Mouse (Mus musculus) ZHBTc4 (cell line): ENCODE measurements around the gene Odf3l2.

Experiments
- DNase-seq: peaks from one replicate; pipeline ENCODE4 v3.0.0-alpha.2; 2011; ENCODE audit warnings: low read depth, low spot score

Gene Odf3l2

DNA sequence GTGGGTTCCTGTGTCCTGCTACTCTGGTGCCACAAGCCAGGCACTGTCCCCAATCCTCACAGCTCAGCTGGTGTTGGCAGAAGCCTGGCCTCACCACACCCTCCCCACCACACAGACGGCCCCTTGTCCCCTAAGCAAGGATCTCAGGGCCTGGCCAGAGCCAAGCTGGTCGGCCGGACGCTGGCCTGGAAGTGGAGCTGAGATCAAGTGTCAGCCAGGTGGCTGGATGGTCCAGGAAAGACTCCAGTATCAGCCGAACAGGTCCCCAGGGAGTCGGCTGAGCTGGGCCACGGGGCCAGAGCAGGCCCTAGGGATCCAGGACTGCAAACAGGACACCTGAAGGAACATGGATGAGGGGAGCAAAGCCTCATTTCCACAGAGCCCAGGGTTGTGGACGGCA, at the start of gene Odf3l2:
Gene Odf3l2 (minus strand): TSS at position 28 of the 400 bp plus-strand sequence.
- DNase-seq: no peak

DNA sequence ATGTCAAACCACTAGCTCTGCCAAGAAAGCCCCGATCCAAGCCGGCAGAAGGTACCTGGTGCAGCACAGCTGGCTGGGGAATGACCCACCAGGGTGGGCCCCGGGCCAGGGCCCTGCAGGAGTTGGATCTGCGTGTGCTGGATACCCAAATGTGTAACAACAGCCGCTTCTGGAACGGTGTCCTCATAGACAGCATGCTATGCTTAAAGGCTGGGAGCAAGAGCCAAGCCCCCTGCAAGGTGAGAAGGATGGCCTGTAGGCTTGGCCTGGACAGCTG, 48.8 kb upstream of the Odf3l2 start:
- no peak for DNase-seq

DNA sequence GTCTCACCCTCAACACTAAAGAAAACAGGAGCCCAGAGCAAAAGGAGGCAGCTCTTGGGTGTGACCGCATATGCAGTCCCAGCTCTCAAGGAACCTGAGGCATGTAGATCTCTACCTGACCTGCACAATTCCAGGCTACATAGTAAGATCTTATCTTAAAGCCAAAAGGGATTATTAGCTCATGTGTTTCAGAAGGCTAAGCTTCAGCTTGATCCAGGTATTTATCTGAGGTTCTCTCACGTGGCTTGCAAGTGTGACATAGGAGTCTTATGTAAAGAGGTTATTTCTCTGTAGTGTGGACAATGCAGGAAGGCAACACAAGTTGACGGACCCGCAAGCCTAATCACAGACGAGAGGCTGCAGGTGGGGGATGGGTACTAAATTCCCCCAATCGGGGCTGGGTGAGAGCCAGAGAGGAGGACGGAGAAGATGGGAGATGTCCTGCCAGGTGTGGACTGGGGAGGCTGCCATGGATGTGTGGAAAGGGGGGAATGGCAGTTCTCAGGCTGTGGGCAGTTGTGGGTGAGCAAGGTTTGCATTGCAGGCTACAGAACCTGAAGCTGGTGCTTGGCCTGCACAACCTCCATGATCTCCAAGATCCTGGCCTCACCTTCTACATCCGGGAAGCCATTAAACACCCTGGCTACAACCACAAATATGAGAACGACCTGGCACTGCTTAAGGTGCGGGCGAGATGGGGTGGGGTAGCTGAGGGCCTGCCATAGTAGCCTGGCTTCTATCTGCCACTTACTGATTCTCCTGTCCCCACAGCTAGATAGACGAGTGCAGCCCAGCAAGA, 48.2 kb upstream of the Odf3l2 start:
- DNase-seq: no peak

DNA sequence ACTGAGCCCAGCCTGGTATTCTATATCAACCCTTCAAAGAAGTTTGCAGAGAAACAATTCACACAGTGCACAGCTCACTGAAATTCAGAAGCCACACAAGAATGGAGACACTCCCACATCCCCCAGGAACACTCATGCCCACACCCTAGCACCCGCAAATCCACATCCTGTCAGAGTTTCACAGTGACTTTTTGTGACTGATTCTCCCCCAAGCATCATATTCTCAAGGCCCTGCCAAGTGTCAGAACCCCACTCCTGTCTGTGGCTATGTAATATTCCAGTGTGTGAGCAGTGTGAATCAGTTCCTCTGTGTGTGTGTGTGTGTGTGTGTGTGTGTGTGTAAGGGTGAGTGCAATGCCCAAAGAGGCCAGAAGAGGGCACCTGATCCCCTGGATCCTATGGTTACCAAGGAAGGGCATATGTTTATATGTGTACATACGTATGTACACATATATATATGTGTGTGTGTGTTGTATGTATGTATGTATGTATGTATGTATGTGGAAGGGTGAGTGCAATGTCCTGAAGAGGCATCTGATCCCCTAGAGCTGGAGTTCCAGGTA, 46.5 kb upstream of the Odf3l2 start:
- DNase-seq: peak; percentile 74

DNA sequence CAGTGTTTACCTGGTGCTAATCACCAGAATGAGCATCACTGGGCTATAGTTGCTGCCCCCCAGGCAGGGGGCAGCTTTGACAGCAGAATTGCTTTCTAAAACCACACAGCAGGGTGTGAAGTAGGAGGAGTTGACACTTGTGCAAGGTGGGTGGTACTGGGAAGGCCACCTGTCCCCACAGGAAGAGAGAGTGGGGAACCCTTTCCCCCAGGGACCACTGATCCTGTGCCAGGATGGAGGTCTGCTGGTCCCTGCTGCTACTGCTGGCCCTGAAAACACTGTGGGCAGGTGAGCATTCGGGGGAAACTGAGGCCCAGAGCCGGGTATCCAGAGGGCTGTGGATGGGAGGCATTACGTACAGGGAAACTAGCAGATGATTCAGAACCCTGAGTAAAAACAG, 43.6 kb upstream of the Odf3l2 start:
- DNase-seq: no peak

DNA sequence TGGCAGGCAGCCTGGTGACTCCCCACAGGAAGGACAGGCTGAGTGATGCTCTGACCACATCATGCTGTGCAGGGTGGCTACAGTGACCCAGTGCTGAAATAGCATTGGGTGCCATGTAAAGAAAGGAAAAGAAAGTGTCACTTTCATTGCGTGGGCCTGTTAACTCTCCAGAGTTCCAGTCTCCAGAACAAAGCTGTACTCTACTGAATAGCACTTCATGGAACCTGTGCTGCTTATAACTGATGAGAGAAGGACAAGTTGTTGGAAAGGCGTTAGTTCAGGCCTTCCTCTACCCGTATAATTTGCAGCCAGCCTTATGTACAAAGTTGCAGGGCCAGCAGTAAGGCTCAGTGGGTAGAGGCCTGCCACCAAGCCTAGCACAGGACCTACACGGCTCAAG, 43.2 kb upstream of the Odf3l2 start, which contains the start of gene Gzmm:
Gene Gzmm (plus strand): TSS at position 301 of the 400 bp plus-strand sequence.
- DNase-seq: no peak

DNA sequence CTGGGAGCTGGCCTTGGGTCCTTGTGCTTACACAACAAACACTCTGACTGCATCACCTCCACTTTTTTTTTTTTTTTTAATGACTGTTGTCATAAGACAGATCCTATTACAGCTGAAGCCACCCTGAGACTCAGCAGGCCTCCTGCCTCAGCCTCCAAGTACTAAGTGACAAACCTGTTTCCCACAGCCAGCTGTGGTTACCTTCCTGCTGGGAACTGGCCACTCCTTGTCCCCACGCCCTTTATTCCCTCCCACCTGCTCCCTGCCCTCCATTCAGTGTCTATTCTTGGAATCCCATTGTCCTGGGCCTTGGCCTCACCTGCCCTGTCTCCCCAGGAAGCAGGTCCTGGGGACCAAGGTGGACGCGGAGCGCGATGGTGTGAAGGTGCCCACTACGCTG, 42.0 kb upstream of the Odf3l2 start:
- DNase-seq: peak; percentile 46

DNA sequence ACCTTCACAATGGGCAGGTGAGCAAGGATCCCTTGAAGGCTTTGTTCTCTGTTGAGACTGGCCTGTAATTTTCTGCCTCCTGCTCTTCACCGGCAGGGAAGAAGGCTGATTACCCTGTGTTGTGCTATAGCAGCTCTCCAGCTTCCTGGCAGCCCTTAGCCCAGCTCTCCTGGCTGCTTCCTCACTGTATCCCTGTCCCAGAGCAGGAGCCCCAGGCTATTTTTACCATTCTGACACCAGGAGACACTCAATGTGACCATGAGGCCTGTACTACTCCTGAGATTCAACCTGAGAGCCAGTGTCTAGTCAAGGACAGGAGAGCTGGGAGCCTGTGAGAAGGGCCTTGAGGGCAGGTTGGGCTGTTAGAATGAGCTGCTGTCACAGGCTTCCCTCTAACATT, 41.2 kb upstream of the Odf3l2 start:
- DNase-seq: no peak

DNA sequence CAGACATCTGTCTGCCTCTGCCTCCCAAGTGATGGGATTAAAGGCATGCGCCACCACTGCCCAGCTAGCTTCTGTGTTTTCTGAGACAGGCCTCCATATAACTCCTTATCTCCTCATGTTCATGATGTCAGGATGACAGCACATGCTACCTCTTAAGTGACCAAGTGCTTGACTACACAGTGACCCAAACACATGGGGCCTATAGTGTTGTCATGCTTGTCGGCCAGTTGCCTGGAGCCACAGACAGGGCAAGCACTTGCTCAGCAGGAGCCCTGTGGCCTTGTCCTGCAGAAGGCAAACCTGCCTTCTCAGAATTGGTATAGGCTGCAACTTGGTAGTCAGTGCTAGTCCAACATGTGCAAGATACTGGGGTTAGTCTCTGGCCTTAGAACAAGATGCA, 40.7 kb upstream of the Odf3l2 start:
- DNase-seq: no peak

DNA sequence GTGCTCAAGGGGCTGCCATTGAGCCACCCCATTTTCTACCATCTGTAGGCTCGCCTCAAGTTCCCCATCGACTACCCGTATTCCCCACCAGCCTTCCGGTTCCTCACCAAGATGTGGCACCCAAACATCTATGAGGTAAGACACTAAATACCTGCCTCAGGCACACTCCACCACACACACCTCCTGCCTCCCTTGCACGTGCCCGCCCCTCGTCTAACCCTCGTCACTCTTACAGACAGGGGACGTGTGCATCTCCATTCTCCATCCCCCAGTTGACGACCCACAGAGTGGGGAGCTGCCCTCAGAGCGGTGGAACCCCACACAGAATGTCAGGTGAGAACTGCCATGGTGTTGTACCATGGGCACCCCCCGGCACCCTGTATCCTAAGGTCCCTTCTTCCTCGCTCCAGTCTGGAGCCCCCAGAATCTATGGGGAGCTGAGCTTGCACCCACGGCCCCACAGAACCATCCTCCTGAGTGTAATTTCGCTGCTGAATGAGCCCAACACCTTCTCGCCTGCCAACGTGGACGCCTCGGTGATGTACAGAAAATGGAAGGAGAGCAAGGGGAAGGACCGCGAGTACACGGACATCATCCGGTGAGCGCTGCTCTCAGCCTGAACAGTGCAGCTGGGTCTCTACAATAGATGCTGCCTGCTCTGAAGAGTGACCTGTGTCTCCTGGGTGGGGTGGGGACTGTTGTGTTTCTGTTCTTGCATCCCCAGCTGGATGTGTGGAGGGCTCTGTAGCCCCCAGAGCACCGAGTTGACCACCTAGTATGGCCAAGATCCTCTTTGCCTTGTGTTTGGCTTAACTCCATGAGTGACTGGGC, 39.4 kb upstream of the Odf3l2 start:
- no peak for DNase-seq

DNA sequence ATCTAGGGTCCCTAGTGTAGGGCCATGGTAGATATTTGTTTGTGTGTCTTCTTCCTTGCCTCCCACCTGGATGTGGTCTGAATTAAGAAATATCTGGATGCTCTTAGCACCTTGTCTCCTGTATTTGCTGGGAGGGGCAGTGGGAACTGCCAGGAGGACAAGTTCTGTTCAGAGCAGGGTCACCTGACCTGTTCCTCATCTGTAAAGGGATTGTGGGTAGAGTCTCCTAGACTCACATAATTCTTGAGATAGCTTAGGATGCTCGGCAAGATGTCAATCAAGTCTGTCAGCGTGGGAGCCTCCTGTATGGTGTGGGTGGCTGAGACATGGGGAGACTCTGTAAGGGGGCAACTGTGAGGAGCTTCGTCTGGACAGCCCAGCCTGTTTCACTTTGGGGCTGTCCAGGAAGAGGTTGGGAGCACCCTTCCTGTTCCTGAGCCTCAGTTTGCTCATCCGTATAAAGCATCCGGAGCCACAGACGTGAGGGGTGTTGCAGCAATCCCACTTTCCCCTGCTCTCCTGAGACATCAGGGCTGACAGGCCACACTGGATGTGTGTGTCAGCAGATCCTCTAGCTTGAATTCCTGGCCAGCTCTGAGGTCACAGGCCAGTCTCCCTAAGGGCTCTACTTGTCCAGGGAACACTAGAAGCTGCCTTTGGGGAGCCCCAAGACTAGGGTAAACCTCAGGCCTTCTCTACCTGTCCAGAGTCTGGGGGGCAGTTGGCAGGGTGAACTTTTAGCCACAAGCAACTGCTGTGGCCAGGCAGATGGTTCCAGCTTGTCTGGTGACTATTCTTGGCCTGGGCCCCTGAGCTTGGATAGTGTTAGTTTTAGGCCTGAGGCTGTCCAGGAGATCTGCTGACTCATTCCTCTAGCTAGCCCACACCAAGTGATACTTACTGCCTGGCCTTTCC, 38.4 kb upstream of the Odf3l2 start:
- DNase-seq: no peak

DNA sequence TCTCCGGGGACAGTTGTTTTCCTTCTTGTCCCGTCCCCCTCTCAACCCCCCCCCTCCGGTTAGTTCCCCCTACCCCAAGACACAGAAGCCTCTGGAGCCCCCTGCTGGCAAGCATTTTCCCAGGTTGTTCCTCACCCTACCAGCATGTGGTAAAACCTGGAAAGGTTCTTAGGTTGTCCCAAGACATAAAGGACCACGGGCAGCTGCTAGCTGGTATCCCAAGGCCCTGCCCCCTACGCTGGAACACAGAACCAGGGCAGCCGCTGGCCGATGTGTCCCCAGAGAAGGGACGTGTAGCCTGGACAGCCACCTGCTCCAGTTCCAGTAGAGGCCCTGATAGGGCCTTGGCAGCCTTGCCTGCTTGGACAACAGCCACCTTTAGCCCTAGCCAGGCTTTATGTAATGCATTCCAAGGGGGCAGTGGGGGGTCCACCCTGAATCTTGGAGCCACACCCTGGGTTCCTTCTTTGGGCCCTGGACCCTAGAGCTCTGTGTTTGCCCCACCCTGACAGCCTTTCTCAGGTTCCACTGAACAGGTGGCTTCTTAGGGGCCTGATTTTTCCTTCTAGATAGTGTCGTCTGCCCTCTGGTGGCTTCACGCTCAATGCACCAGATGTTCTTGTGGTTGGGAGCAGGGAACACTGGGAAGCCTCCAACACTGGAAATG, 37.5 kb upstream of the Odf3l2 start:
- DNase-seq: peak; percentile 91

DNA sequence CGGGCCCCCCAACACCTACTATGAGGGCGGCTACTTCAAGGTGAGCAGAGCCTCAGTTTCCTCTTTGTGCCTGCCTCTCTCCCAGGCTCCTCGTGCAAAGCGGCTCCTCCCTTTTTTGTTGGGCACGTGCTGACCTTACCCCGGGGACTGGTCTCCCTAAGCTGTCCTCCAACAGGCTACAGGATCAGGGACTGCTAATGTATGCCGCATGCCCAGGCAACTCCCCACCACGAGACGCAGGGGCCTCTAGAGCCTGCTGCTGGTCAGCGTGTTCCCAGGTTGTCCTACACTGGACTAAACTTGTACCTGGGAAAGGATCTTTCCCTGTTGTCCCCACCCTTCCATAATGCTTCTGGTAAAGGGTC, 37.0 kb upstream of the Odf3l2 start:
- DNase-seq: no peak

DNA sequence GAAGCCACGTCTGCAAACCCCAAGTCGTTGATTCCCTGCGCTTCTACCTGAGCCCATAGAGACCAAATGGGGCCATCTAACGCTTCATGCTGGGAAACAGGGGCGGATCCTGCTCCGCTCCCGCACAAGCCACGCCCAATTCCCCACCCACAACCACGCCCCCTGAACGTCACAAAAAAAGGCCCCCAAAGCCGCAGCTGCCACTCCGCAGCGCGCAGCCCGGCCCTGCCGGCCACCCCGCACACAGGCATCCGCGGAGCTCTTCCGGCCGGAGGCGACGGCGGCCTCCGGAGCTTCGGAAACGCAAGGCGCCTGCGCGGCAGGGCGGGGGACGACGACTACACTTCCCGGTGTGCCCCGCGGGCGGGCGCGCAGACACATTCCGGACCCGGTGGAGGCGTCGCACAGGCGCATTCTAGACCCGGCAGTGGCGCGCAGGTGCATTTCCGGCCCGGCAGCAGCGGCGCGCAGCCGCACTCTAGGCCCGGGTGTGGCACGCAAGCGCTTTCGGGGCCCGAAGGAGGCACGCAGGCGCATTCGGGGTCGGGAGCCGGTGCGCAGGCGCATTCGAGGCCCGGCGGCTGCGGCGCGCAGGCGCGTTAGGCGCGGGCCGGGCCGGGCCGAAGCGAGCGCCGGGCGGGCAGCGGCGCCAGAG, 36.2 kb upstream of the Odf3l2 start, which contains the start of gene Cdc34:
Gene Cdc34 (plus strand): TSS at position 605 of the 655 bp plus-strand sequence.
- peak; percentile 100 for DNase-seq

DNA sequence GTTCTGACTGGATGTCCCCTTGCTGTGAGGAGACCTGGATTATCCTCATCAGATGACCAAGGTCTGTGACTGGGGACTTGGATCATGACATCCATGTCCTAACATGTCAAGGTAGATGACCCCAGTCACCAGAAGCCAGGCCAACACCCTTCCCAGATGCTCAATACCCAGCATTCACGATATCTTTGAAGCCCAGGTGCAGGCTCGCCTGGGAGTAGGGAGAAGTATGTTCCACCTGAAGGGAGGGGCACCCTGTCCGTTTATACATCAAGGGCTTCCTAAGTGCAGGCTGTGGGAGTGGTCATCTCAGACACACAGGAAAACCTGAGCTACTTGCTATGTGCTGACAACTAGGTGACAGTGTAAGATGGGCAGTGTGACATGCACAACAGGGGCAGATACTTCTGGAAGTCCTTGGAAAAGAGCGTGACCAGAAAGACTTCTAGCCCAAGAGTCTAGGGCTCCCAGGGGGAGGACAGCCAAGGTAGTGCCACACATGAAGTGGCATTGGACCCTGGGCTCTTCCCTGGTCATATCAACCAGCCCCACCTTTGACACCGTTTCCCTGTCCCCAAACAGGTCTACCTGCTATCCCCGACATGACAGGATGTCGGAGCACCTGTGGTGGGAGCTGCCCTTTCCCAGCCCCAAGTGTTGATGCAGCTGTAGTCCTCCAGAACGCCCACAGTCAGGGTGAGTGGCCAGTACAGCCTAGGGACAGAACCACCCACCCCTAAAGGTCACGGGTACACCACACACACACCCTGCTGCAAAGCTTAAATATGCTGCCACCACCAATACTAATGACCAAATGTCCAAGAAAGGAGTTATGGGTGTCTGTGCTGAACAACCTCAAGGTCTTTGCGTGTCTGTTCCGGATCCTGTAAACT, 35.3 kb upstream of the Odf3l2 start:
- DNase-seq: no peak

DNA sequence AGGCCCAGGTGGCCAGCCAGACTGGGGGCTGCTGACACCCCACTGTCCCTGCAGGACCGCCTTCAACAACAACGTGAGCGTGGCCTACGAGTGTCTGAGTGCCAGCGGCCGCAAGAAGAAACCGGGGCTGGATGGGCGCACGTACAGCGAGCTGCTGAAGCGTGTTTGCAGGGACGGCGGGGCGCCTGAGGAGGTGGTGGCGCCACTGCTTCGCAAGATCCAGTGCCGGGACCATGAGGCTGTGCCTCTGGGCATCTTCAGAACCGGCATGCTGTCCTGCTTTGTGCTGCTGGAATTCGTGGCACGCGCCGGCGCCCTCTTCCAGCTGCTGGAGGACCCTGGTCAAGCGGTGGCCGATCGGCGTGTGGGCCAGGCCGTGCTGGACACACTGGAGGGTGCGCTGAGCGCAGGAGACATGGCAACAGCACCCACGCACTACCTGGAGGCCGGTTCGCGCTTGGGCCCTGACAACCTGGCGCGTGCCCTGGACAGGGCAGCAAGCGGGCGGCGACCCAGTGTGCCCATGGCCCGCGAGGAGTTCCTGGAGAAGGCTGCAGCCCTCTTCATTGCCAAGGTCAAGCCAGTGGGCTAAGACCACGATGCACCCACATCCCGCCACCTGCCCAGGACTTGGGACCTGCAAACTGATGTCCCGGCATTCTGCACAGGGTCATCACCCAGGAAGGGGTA, 30.0 kb upstream of the Odf3l2 start:
- peak; percentile 78 for DNase-seq

DNA sequence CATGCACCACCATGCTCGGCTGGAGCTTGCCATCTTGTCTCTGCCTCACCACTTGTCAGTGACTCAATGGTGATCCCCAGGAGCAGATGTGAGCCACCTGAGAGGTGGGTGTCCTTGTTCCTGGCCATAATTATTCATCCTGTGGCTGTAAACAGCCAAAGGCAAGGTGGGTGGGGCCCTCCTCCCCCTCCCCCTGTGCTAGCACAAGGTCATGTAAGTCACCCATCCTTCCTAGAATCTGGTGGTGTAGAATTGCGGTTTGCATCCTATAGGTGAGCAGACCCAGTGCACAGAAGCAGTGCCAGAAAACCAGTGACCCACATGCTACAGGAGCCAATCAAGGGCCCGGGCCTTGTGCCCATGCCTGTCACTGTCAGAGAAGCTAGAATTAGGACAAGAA, 27.5 kb upstream of the Odf3l2 start:
- DNase-seq: peak; percentile 69

DNA sequence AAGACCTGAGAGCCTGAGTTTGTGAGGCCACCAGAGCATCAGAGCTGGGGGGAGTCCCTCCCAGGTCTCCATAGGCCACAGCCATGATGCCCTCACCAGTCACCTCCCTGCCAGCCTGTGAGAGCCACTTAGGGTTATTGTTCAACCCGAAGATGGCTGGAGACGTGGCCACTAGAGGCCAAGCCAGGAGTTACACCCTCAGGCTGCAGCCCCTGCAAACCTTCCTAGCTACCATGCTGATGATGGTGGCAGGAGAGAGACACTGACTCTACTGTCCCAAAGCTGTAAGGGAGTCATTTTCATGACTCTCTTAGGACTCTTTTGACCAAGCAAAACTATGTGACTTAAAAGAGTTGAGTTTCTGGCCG, 26.5 kb upstream of the Odf3l2 start:
- peak; percentile 73 for DNase-seq
